Mouse (Mus musculus): ENCODE data around the gene Ruvbl2. TPM values are rescaled to one million over a fixed set of nuclear protein-coding genes. Genes with fewer than 3 reads are reported as not detected.
"Not testable (repeated sequence)": the region's sequence is repeated elsewhere in the genome, so short reads cannot be mapped to it uniquely, and the experiment has no call there.

The Ruvbl2 gene
- polyA plus RNA-seq, 1 experiment from 2014 or later = 68.1 TPM

- Histone ChIP-seq H3K9me3 (ENCODE audit: control insufficient read depth, low read length) (no peaks in the 10 kb centered on the region), H3K36me3 (ENCODE audit: control insufficient read depth, insufficient read depth, low read length) (peaks cover 40% of the 10 kb centered on the region), H3K4me3 (ENCODE audit: control insufficient read depth in 1 of 2, insufficient read depth in 1 of 2, low read depth in 1 of 2, low read length in 2 of 2) (peak overlapping the region; percentile 87 to 89), H3K27me3 (ENCODE audit: control insufficient read depth, insufficient read depth, low read length) (no peaks in the 10 kb centered on the region), H3K9ac (ENCODE audit: low read length) (peak overlapping the region; percentile 92), H3K4me2 (ENCODE audit: low read length) (peak overlapping the region; percentile 88), H3K4me1 (ENCODE audit: control insufficient read depth in 2 of 2, insufficient read depth in 2 of 2, low read length in 2 of 2) (peaks cover 11 to 21% of the 10 kb centered on the region in 2 experiments), H3K27ac (replicated peaks in 1 of 2; ENCODE audit: control insufficient read depth in 1 of 2, insufficient read depth in 1 of 2, low read depth in 2 of 2, low read length in 2 of 2) (no peak overlapping the region)
- ATAC-seq (ENCODE audit: insufficient number of reproducible peaks, insufficient read depth, low FRiP score, low read depth) = no peak
- 84% methylated on average over 9 of the region's 9 CpGs for WGBS
These were observed 27.7 kb upstream of the Ruvbl2 start for GRCm38 (mm10) chr7:45465549-45465948.

DNA sequence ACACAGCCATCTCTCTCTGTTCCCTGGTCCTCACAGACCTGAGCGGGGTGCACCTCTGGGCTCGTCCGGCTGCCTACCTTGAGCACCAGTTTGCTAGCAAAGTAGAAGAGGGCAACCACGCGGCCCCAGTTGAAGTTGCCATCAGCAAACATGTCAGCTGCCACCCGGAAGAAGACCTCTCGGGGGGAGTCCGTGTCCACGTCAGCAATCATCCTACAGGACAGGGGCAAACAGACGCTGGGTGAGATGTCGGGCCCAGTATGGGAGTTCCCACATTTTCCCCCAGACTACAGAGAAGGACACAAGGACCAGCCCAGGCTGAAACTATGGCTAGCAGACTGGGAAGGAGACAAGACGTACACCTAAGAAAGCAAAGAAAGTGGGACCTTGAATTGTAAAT is 27.2 kb upstream of the Ruvbl2 start:
- H3K4me3 ChIP-seq (ENCODE audit: control insufficient read depth in 1 of 2, insufficient read depth in 1 of 2, low read depth in 1 of 2, low read length in 2 of 2) = no peak overlapping the region
- no peak overlapping the region for H3K4me2 ChIP-seq (ENCODE audit: low read length)
- H3K9me3 ChIP-seq (ENCODE audit: control insufficient read depth, low read length) = no peaks in the 10 kb centered on the region
- H3K36me3 ChIP-seq (ENCODE audit: control insufficient read depth, insufficient read depth, low read length) = peaks cover 40% of the 10 kb centered on the region
- no peak overlapping the region for H3K27ac ChIP-seq (replicated peaks in 1 of 2; ENCODE audit: control insufficient read depth in 1 of 2, insufficient read depth in 1 of 2, low read depth in 2 of 2, low read length in 2 of 2)
- peaks cover 15 to 25% of the 10 kb centered on the region in 2 experiments for H3K4me1 ChIP-seq (ENCODE audit: control insufficient read depth in 2 of 2, insufficient read depth in 2 of 2, low read length in 2 of 2)
- no peaks in the 10 kb centered on the region for H3K27me3 ChIP-seq (ENCODE audit: control insufficient read depth, insufficient read depth, low read length)
- H3K9ac ChIP-seq (ENCODE audit: low read length) = no peak overlapping the region
- no peak for ATAC-seq (ENCODE audit: insufficient number of reproducible peaks, insufficient read depth, low FRiP score, low read depth)
- 92% methylated on average over 12 of the region's 12 CpGs for WGBS

- no peak overlapping the region for H3K9ac ChIP-seq (ENCODE audit: low read length)
- no peaks in the 10 kb centered on the region for H3K9me3 ChIP-seq (ENCODE audit: control insufficient read depth, low read length)
- WGBS = 94% methylated on average over 7 of the region's 7 CpGs
- ATAC-seq (ENCODE audit: insufficient number of reproducible peaks, insufficient read depth, low FRiP score, low read depth) = no peak
- H3K36me3 ChIP-seq (ENCODE audit: control insufficient read depth, insufficient read depth, low read length) = peaks cover 40% of the 10 kb centered on the region
- no peak overlapping the region for H3K4me3 ChIP-seq (ENCODE audit: control insufficient read depth in 1 of 2, insufficient read depth in 1 of 2, low read depth in 1 of 2, low read length in 2 of 2)
- no peaks in the 10 kb centered on the region for H3K27me3 ChIP-seq (ENCODE audit: control insufficient read depth, insufficient read depth, low read length)
- no peak overlapping the region; the same call in 1 of the 2 replicates for H3K4me2 ChIP-seq (ENCODE audit: low read length)
- H3K4me1 ChIP-seq (ENCODE audit: control insufficient read depth in 2 of 2, insufficient read depth in 2 of 2, low read length in 2 of 2) = peaks cover 17 to 27% of the 10 kb centered on the region in 2 experiments
- no peak overlapping the region for H3K27ac ChIP-seq (replicated peaks in 1 of 2; ENCODE audit: control insufficient read depth in 1 of 2, insufficient read depth in 1 of 2, low read depth in 2 of 2, low read length in 2 of 2)
These were observed 26.3 kb upstream of the Ruvbl2 start for GRCm38 (mm10) chr7:45463987-45464778.

GRCm38 (mm10) chr7:45462868-45463267 is 25.0 kb upstream of the Ruvbl2 start:
- H3K36me3 ChIP-seq (ENCODE audit: control insufficient read depth, insufficient read depth, low read length) = peaks cover 49% of the 10 kb centered on the region

DNA sequence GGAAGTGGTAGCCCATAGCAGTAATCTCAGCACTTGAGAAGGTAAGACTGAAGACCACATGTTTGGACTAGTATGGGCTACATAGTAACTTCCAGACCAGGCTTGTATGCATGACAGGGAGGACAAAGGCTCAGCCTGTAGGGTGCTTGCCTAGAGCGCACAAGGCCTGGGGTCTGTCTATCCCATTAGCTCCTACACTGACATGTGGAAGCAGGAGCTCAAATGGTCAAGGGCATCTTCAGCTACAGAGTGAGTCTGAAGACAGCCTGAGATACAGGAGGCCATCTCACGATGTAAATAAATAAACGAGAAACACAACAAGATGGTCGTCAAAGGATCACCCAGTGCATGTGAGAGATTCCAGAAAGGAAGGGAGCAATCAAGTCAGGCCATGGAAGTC is 24.4 kb upstream of the Ruvbl2 start:
- no peak overlapping the region for H3K27ac ChIP-seq (replicated peaks in 1 of 2; ENCODE audit: control insufficient read depth in 1 of 2, insufficient read depth in 1 of 2, low read depth in 2 of 2, low read length in 2 of 2)
- H3K4me3 ChIP-seq (ENCODE audit: control insufficient read depth in 1 of 2, insufficient read depth in 1 of 2, low read depth in 1 of 2, low read length in 2 of 2) = no peak overlapping the region
- no peak overlapping the region for H3K9ac ChIP-seq (ENCODE audit: low read length)
- no peak for ATAC-seq (ENCODE audit: insufficient number of reproducible peaks, insufficient read depth, low FRiP score, low read depth)
- 87% methylated on average over 4 of the region's 4 CpGs for WGBS
- no peaks in the 10 kb centered on the region for H3K27me3 ChIP-seq (ENCODE audit: control insufficient read depth, insufficient read depth, low read length)
- H3K4me1 ChIP-seq (ENCODE audit: control insufficient read depth in 2 of 2, insufficient read depth in 2 of 2, low read length in 2 of 2) = peaks cover 24 to 37% of the 10 kb centered on the region in 2 experiments
- no peak overlapping the region for H3K4me2 ChIP-seq (ENCODE audit: low read length)
- H3K9me3 ChIP-seq (ENCODE audit: control insufficient read depth, low read length) = no peaks in the 10 kb centered on the region
- peaks cover 55% of the 10 kb centered on the region for H3K36me3 ChIP-seq (ENCODE audit: control insufficient read depth, insufficient read depth, low read length)

More at GRCm38 (mm10) chr7:45462868-45463267, 25.0 kb upstream of the Ruvbl2 start:
- H3K4me1 ChIP-seq (ENCODE audit: control insufficient read depth in 2 of 2, insufficient read depth in 2 of 2, low read length in 2 of 2) = peaks cover 19 to 31% of the 10 kb centered on the region in 2 experiments
- not testable (repeated sequence) for H3K4me3 ChIP-seq (ENCODE audit: control insufficient read depth in 1 of 2, insufficient read depth in 1 of 2, low read depth in 1 of 2, low read length in 2 of 2); H3K9ac ChIP-seq (ENCODE audit: low read length); H3K27ac ChIP-seq (replicated peaks in 1 of 2; ENCODE audit: control insufficient read depth in 1 of 2, insufficient read depth in 1 of 2, low read depth in 2 of 2, low read length in 2 of 2); H3K9me3 ChIP-seq (ENCODE audit: control insufficient read depth, low read length); H3K4me2 ChIP-seq (ENCODE audit: low read length); H3K27me3 ChIP-seq (ENCODE audit: control insufficient read depth, insufficient read depth, low read length); ATAC-seq (ENCODE audit: insufficient number of reproducible peaks, insufficient read depth, low FRiP score, low read depth)
- WGBS = 79% methylated on average over 4 of the region's 4 CpGs

DNA sequence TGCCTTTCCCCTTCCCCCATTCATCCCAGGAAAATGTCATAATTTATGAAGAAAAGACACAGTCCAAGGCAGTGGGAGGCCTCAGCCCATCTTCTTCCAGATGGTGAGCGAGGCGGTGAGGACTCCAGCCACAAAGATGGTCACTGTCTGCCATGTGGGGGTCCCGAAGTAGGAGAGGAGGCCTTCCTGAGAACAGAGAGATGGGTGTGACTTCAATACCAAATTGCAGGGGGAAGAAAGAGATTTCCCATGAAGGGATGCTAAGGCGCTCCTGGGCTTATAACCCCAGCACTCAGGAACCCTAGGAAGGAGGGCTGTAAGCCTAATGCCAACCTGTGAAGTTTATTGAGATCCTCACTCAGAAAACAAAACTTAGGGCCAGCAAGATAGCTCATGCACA is 23.9 kb upstream of the Ruvbl2 start:
- Histone ChIP-seq H3K36me3 (ENCODE audit: control insufficient read depth, insufficient read depth, low read length) (peaks cover 60% of the 10 kb centered on the region), H3K9me3 (ENCODE audit: control insufficient read depth, low read length) (no peaks in the 10 kb centered on the region), H3K4me1 (ENCODE audit: control insufficient read depth in 2 of 2, insufficient read depth in 2 of 2, low read length in 2 of 2) (peaks cover 24 to 38% of the 10 kb centered on the region in 2 experiments), H3K4me3 (ENCODE audit: control insufficient read depth in 1 of 2, insufficient read depth in 1 of 2, low read depth in 1 of 2, low read length in 2 of 2) (no peak overlapping the region), H3K27ac (replicated peaks in 1 of 2; ENCODE audit: control insufficient read depth in 1 of 2, insufficient read depth in 1 of 2, low read depth in 2 of 2, low read length in 2 of 2) (0 out of 4 replicates have a peak overlapping the region, but pooled peaks of 1 of the 2 experiments have one; percentile 1), H3K27me3 (ENCODE audit: control insufficient read depth, insufficient read depth, low read length) (no peaks in the 10 kb centered on the region), H3K4me2 (ENCODE audit: low read length) (peak overlapping the region; percentile 11; the same call in 1 of the 2 replicates), H3K9ac (ENCODE audit: low read length) (no peak overlapping the region; the same call in 1 of the 2 replicates)
- no peak for ATAC-seq (ENCODE audit: insufficient number of reproducible peaks, insufficient read depth, low FRiP score, low read depth)
- WGBS = 94% methylated on average over 4 of the region's 4 CpGs

- Histone ChIP-seq H3K9ac (ENCODE audit: low read length) (peak overlapping the region; percentile 70), H3K4me2 (ENCODE audit: low read length) (peak overlapping the region; percentile 74), H3K27ac (replicated peaks in 1 of 2; ENCODE audit: control insufficient read depth in 1 of 2, insufficient read depth in 1 of 2, low read depth in 2 of 2, low read length in 2 of 2) (peak overlapping the region; percentile 80 to 86), H3K27me3 (ENCODE audit: control insufficient read depth, insufficient read depth, low read length) (no peaks in the 10 kb centered on the region), H3K4me1 (ENCODE audit: control insufficient read depth in 2 of 2, insufficient read depth in 2 of 2, low read length in 2 of 2) (peaks cover 24 to 42% of the 10 kb centered on the region in 2 experiments), H3K9me3 (ENCODE audit: control insufficient read depth, low read length) (no peaks in the 10 kb centered on the region), H3K36me3 (ENCODE audit: control insufficient read depth, insufficient read depth, low read length) (peaks cover 60% of the 10 kb centered on the region), H3K4me3 (ENCODE audit: control insufficient read depth in 1 of 2, insufficient read depth in 1 of 2, low read depth in 1 of 2, low read length in 2 of 2) (no peak overlapping the region)
- 60% methylated on average over 5 of the region's 5 CpGs for WGBS
- no peak for ATAC-seq (ENCODE audit: insufficient number of reproducible peaks, insufficient read depth, low FRiP score, low read depth)
These were observed 23.4 kb upstream of the Ruvbl2 start for GRCm38 (mm10) chr7:45461326-45461725.
